Mouse (Mus musculus): ENCODE results near the gene Nr1i3. TPM values are rescaled to one million over a fixed set of nuclear protein-coding genes. Genes with fewer than 3 reads are reported as not detected.

The Nr1i3 gene
- 0.38 and 0.47 TPM in 2 replicates for polyA plus RNA-seq (2015; fragmentation: Nextera tagmentation; extraction: Ambion mirVana)

DNA sequence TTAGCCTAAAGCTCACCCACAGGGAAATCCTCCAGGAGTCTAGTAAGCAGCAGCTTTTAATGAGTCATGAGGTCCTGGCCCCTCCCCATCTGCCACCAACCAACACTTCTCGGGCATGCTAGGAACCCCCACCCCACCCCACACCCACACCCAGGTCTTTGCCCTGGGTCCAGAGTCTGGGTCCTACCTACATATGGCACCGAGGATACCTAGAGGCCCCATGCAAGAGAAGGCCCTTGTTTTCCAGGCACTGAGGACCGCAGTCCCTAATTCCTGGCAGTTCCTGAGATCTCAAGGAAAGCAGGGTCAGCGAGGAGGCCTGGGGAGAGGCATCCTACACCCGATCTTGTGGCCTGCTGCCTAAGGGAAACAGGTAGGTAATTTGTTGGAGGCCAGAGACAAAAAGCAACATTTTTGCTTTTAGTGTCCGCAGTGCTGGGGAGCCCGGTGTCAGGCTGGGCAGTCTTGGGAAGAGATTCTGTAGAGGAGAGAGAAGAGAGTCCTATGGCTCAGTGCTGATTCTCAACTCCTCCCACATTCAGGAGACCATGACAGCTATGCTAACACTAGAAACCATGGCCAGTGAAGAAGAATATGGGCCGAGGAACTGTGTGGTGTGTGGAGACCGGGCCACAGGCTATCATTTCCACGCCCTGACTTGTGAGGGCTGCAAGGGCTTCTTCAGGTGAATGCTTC is at the start of gene Nr1i3:
TSS of gene Nr1i3 (plus strand) at position 170 of the 696 bp plus-strand sequence.
- 70% methylated on average over 10 of the region's 10 CpGs for WGBS
- Histone ChIP-seq H3K9ac (ENCODE audit: low read depth, low read length) (no peak within 1 kb of the TSS), H3K27me3 (ENCODE audit: control insufficient read depth, insufficient read depth, low read depth, low read length) (no peaks in the 10 kb centered on the region), H3K4me3 (ENCODE audit: low read depth, low read length) (no peak within 1 kb of the TSS), H3K4me2 (ENCODE audit: low read length) (no peak within 1 kb of the TSS), H3K27ac (ENCODE audit: low read length) (no peak within 1 kb of the TSS), H3K4me1 (ENCODE audit: control insufficient read depth, insufficient read depth, low read length) (no peaks in the 10 kb centered on the region), H3K9me3 (replicated peaks; ENCODE audit: control insufficient read depth, low read length, poor library complexity, severe bottlenecking) (no peaks in the 10 kb centered on the region), H3K36me3 (ENCODE audit: control insufficient read depth, insufficient read depth, low read length) (peaks cover 6% of the 10 kb centered on the region; the same call in 1 of the 2 replicates)
- ATAC-seq, result no peak

DNA sequence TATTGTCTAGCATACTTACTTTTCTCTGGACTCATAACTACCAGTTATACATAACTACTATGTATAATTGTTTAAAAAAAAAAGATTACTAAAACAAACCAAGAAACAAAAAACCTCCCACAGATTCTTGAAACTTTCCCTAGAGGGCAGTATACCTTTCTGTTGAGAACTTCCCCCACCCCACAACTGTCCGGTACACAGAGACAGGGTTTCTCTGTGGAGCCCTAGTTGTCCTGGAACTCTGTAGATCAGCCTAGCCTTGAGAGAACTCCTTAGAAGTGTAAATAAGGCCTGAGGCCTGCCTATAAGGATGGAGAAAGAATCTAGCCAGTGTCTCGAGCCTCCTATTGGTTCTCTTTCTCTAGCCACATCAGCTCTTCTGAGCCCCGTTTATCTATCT is 49.5 kb upstream of the Nr1i3 start:
- Histone ChIP-seq H3K4me3 (ENCODE audit: low read depth, low read length) (no peak overlapping the region), H3K4me2 (ENCODE audit: low read length) (no peak overlapping the region), H3K36me3 (ENCODE audit: control insufficient read depth, insufficient read depth, low read length) (no peaks in the 10 kb centered on the region), H3K9me3 (replicated peaks; ENCODE audit: control insufficient read depth, low read length, poor library complexity, severe bottlenecking) (no peaks in the 10 kb centered on the region), H3K27me3 (ENCODE audit: control insufficient read depth, insufficient read depth, low read depth, low read length) (peaks cover 6% of the 10 kb centered on the region), H3K27ac (ENCODE audit: low read length) (no peak overlapping the region), H3K4me1 (ENCODE audit: control insufficient read depth, insufficient read depth, low read length) (peaks cover 3% of the 10 kb centered on the region; the same call in 1 of the 2 replicates), H3K9ac (ENCODE audit: low read depth, low read length) (no peak overlapping the region)
- 32% methylated on average over 3 of the region's 3 CpGs for WGBS
- ATAC-seq, result no peak

DNA sequence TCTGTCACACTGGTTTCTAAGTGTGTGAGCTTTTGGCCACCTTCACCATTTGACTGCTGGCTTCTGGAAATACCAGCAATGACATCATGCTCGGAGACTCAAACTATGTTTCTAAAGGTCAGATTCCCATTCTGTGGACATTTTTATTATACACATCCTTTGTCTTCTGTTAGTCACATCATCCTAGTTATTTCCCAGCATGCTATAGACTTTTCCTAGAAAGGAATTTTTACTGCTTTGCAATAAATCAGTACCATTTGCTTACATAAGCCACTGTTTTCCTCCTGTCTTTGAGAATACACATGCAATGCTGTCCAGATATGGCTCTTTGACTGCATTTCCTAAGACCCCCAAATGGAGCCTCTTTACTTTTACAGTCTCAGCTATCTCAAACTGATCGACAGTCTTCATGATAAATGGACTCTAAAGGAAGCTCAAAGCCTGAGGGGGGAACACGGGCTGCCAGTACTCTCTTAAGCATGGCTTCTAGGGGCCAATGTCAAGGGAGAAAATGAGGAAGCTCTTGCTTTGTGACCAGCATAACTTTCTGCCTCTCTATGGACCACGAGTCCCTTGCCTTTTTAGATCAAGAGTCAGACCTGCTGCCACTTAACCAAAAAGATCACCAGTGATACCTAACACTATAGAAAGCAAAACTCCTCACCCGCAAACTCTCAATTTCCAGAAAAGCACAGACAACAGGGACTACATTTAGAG is 48.0 kb upstream of the Nr1i3 start:
- H3K27ac ChIP-seq (ENCODE audit: low read length), result no peak overlapping the region
- no peak overlapping the region for H3K9ac ChIP-seq (ENCODE audit: low read depth, low read length)
- no peaks in the 10 kb centered on the region; the same call in 1 of the 2 replicates for H3K27me3 ChIP-seq (ENCODE audit: control insufficient read depth, insufficient read depth, low read depth, low read length)
- no peak for ATAC-seq
- H3K4me3 ChIP-seq (ENCODE audit: low read depth, low read length), result no peak overlapping the region
- H3K36me3 ChIP-seq (ENCODE audit: control insufficient read depth, insufficient read depth, low read length), result no peaks in the 10 kb centered on the region
- 83% methylated on average over 5 of the region's 5 CpGs for WGBS
- no peak overlapping the region for H3K4me2 ChIP-seq (ENCODE audit: low read length)
- H3K9me3 ChIP-seq (replicated peaks; ENCODE audit: control insufficient read depth, low read length, poor library complexity, severe bottlenecking), result no peaks in the 10 kb centered on the region
- no peaks in the 10 kb centered on the region for H3K4me1 ChIP-seq (ENCODE audit: control insufficient read depth, insufficient read depth, low read length)

DNA sequence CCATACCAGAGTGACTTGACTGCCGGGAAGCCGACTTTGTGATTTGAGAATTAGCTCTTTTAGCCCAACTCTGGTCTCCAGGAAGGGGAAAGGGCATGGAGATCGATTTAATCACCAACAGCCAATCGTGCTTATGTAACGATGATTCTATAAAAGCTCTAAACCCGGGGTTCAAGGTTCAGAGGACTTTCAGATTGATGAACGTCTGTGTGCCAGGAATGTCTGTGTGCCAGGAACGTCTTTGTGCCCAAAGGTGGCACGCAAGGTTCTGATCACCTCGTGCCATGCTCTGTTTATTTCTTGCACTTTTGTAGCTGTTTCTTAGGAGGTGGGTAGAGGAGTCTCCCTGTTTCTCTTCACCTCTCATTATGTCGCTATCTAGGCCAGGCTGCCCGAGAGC is 44.9 kb upstream of the Nr1i3 start:
- no peaks in the 10 kb centered on the region for H3K36me3 ChIP-seq (ENCODE audit: control insufficient read depth, insufficient read depth, low read length)
- H3K9ac ChIP-seq (ENCODE audit: low read depth, low read length), result no peak overlapping the region
- no peak for ATAC-seq
- no peak overlapping the region for H3K4me2 ChIP-seq (ENCODE audit: low read length)
- 89% methylated on average over 12 of the region's 12 CpGs for WGBS
- no peaks in the 10 kb centered on the region for H3K27me3 ChIP-seq (ENCODE audit: control insufficient read depth, insufficient read depth, low read depth, low read length)
- H3K9me3 ChIP-seq (replicated peaks; ENCODE audit: control insufficient read depth, low read length, poor library complexity, severe bottlenecking), result no peaks in the 10 kb centered on the region
- no peak overlapping the region for H3K4me3 ChIP-seq (ENCODE audit: low read depth, low read length)
- no peaks in the 10 kb centered on the region for H3K4me1 ChIP-seq (ENCODE audit: control insufficient read depth, insufficient read depth, low read length)
- no peak overlapping the region for H3K27ac ChIP-seq (ENCODE audit: low read length)

DNA sequence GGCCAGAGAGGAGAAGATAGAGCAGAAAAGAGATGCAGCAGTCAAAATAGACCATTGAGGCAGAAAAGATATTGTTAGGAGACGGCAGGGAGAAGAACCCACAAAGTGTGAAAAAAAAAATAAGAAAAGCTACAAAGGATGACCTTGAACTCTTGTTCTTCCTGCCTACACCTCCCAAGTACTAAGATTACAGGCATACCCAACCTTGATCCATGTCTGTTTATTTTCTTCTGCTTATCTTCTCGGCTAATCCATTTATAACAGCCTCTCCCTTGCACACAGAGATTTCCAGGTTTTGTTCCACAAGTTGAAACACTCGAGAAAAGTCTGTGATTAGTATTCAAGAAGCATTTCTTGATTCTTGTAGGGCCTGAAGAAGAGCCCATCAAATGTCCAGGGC is 43.9 kb upstream of the Nr1i3 start:
- H3K4me2 ChIP-seq (ENCODE audit: low read length), result no peak overlapping the region
- no peaks in the 10 kb centered on the region for H3K27me3 ChIP-seq (ENCODE audit: control insufficient read depth, insufficient read depth, low read depth, low read length)
- no peak overlapping the region for H3K27ac ChIP-seq (ENCODE audit: low read length)
- no peaks in the 10 kb centered on the region for H3K4me1 ChIP-seq (ENCODE audit: control insufficient read depth, insufficient read depth, low read length)
- no peak overlapping the region for H3K4me3 ChIP-seq (ENCODE audit: low read depth, low read length)
- no peak for ATAC-seq
- no peak overlapping the region for H3K9ac ChIP-seq (ENCODE audit: low read depth, low read length)
- H3K9me3 ChIP-seq (replicated peaks; ENCODE audit: control insufficient read depth, low read length, poor library complexity, severe bottlenecking), result no peaks in the 10 kb centered on the region
- no peaks in the 10 kb centered on the region for H3K36me3 ChIP-seq (ENCODE audit: control insufficient read depth, insufficient read depth, low read length)
- 68% methylated on average over 3 of the region's 3 CpGs for WGBS

DNA sequence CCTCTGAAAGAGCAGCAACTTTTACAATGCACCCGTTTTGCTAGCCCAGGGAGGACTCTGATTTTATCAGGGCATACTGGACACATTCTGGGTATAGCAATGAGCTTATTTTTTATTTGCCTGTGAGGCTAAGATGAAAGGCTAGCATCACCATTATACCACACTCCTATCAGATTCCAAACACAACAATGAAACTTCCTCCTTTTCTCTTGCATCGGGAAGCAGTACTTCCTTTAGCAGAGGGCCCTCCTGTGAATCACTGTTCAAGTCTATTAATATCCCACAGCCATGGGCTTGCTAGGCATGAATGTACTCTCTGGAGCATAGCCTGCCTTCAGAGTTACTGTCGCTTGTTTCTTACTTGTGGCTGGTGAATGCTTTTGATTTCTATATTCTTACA is 42.6 kb upstream of the Nr1i3 start:
- ATAC-seq, result no peak
- Histone ChIP-seq H3K4me3 (ENCODE audit: low read depth, low read length) (no peak overlapping the region), H3K27ac (ENCODE audit: low read length) (peak overlapping the region; percentile 10; the same call in 1 of the 2 replicates), H3K4me1 (ENCODE audit: control insufficient read depth, insufficient read depth, low read length) (no peaks in the 10 kb centered on the region), H3K9ac (ENCODE audit: low read depth, low read length) (no peak overlapping the region), H3K9me3 (replicated peaks; ENCODE audit: control insufficient read depth, low read length, poor library complexity, severe bottlenecking) (no peaks in the 10 kb centered on the region), H3K27me3 (ENCODE audit: control insufficient read depth, insufficient read depth, low read depth, low read length) (no peaks in the 10 kb centered on the region), H3K36me3 (ENCODE audit: control insufficient read depth, insufficient read depth, low read length) (no peaks in the 10 kb centered on the region), H3K4me2 (ENCODE audit: low read length) (no peak overlapping the region)
- WGBS, result 73% methylated on average over 3 of the region's 3 CpGs

DNA sequence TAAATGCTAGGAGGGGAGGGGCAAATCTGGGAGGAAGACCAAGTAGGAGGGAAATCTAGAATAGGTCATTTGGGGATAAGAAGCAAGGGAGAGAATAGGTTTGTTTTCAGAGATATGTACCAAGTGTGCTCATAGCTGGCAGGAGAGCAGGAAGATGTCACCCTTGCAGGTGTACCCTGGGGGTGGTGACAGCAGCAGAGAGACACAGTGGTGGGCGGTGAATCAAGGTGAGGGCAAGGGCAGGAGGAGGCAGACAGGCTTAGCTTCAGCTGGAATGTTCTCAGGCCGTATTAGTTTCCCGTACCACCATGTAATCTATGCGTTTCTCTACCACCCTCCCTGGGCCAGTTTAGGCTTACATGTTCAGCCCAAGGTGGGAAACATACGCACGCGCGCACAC is 41.0 kb upstream of the Nr1i3 start:
- Histone ChIP-seq H3K4me2 (ENCODE audit: low read length) (no peak overlapping the region), H3K27ac (ENCODE audit: low read length) (no peak overlapping the region), H3K9ac (ENCODE audit: low read depth, low read length) (no peak overlapping the region), H3K4me1 (ENCODE audit: control insufficient read depth, insufficient read depth, low read length) (no peaks in the 10 kb centered on the region), H3K27me3 (ENCODE audit: control insufficient read depth, insufficient read depth, low read depth, low read length) (no peaks in the 10 kb centered on the region), H3K4me3 (ENCODE audit: low read depth, low read length) (no peak overlapping the region), H3K9me3 (replicated peaks; ENCODE audit: control insufficient read depth, low read length, poor library complexity, severe bottlenecking) (no peaks in the 10 kb centered on the region), H3K36me3 (ENCODE audit: control insufficient read depth, insufficient read depth, low read length) (no peaks in the 10 kb centered on the region)
- ATAC-seq, result no peak
- 92% methylated on average over 8 of the region's 8 CpGs for WGBS

DNA sequence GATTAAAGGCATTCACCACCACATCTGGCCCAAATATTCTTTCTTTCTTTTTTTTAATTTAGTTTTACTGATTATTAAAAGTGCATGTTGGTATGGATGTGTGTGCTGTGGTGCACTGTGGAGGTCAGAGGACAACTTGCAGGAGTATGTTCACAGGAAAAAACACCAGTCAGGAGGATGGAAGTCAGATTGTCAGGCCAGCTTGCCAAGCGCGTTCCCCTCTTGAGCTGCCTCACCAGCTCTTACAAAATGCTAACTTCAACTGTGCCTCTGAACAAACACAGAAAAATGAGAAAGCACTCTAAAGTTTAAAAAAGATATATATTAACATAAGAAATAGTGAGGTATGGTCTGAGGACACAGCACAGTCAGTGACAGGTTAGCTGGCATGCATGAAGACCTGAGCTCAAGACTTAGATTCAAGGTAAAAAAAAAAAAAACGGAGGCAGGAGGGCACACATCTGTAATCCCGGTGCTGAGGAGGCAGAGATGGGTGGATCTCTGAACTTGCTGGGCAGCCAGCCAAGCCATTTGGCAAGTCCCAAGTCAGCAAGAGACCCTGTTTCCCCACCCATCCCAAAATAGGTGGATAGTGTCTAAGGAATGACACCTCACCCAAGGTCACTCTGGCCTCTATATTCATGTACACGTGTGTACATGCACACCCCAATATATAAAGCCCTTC is 34.1 kb upstream of the Nr1i3 start:
- Histone ChIP-seq H3K9me3 (replicated peaks; ENCODE audit: control insufficient read depth, low read length, poor library complexity, severe bottlenecking) (no peaks in the 10 kb centered on the region), H3K4me3 (ENCODE audit: low read depth, low read length) (no peak overlapping the region), H3K27me3 (ENCODE audit: control insufficient read depth, insufficient read depth, low read depth, low read length) (no peaks in the 10 kb centered on the region), H3K36me3 (ENCODE audit: control insufficient read depth, insufficient read depth, low read length) (no peaks in the 10 kb centered on the region), H3K27ac (ENCODE audit: low read length) (no peak overlapping the region), H3K4me1 (ENCODE audit: control insufficient read depth, insufficient read depth, low read length) (no peaks in the 10 kb centered on the region), H3K4me2 (ENCODE audit: low read length) (no peak overlapping the region), H3K9ac (ENCODE audit: low read depth, low read length) (no peak overlapping the region)
- WGBS, result 83% methylated on average over 5 of the region's 5 CpGs
- ATAC-seq, result no peak

DNA sequence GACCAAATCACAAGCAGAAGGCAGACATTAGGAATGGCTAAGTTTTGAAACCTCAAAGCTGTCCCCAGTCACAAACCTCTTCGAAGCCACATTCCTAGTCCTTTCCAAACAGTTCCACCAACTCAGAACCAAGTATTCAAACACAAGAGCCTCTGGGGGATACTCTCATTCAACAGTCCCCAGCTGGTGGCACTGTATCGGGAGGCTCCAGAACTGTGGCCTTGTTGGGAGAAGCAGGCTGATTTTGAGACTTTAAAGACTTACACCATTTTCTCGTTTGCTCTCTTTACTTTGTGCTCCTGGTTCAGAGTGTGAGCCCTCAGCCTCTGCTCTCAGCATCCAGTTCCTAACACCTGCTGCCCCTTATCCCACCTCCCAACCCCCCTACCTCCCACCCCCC is 30.7 kb upstream of the Nr1i3 start:
- Histone ChIP-seq H3K27ac (ENCODE audit: low read length) (no peak overlapping the region), H3K9me3 (replicated peaks; ENCODE audit: control insufficient read depth, low read length, poor library complexity, severe bottlenecking) (no peaks in the 10 kb centered on the region), H3K4me3 (ENCODE audit: low read depth, low read length) (no peak overlapping the region), H3K4me1 (ENCODE audit: control insufficient read depth, insufficient read depth, low read length) (no peaks in the 10 kb centered on the region), H3K9ac (ENCODE audit: low read depth, low read length) (no peak overlapping the region), H3K36me3 (ENCODE audit: control insufficient read depth, insufficient read depth, low read length) (no peaks in the 10 kb centered on the region), H3K4me2 (ENCODE audit: low read length) (no peak overlapping the region), H3K27me3 (ENCODE audit: control insufficient read depth, insufficient read depth, low read depth, low read length) (no peaks in the 10 kb centered on the region)
- WGBS, result 91% methylated on average over 3 of the region's 3 CpGs
- ATAC-seq, result no peak

Measured in midbrain, embryonic 16.5 days (tissue).